Mouse (Mus musculus) MEL (cell line): ENCODE measurements around the gene Selenow. TPM values are rescaled to one million over a fixed set of nuclear protein-coding genes. Genes with fewer than 3 reads are reported as not detected.

ENCODE experiments used
- DNase-seq: peaks from one replicate; pipeline ENCODE4 v3.0.0; 2011; ENCODE audit warnings: low read depth, low spot score
- H3K27ac ChIP-seq: 2 replicates; pipeline ENCODE4 v1.5.1; 2012; ENCODE audit warnings: low read depth, mild to moderate bottlenecking, control low read depth, low read length, moderate library complexity; ENCODE audit not compliant: control insufficient read depth
- H3K27me3 ChIP-seq, 2 experiments: fragments of 150-350 bp in 1 of 2; sonication (generic) in 1 of 2; 2 replicates each; pipeline ENCODE4 v1.6.1; 2012; ENCODE audit warnings: low read length in 2 of 2, mild to moderate bottlenecking in 2 of 2, improper control_type of control experiment in 1 of 2, moderate library complexity in 1 of 2; ENCODE audit not compliant: insufficient read depth in 2 of 2, control insufficient read depth in 1 of 2
- H3K36me3 ChIP-seq, 2 experiments: 2 replicates each; pipeline ENCODE4 v1.6.1; 2012 to 2014; ENCODE audit warnings: low read length in 2 of 2, improper control_type of control experiment in 1 of 2, inconsistent platforms in 1 of 2, mild to moderate bottlenecking in 1 of 2; ENCODE audit not compliant: insufficient read depth in 2 of 2, control insufficient read depth in 1 of 2
- H3K4me1 ChIP-seq, 2 experiments: fragments of 150-350 bp in 1 of 2; sonication (generic) in 1 of 2; 2 replicates each; pipeline ENCODE4 v1.6.1; 2012; ENCODE audit warnings: low read length in 2 of 2, improper control_type of control experiment in 1 of 2, mild to moderate bottlenecking in 1 of 2; ENCODE audit not compliant: insufficient read depth in 2 of 2, control insufficient read depth in 1 of 2
- H3K4me3 ChIP-seq, 2 experiments: fragments of 150-350 bp in 1 of 2; sonication (generic) in 1 of 2; 2 replicates each; pipeline ENCODE4 v1.5.1; 2012; ENCODE audit warnings: low read depth in 2 of 2, low read length in 2 of 2, mild to moderate bottlenecking in 2 of 2, moderate library complexity in 2 of 2, control low read depth in 1 of 2, improper control_type of control experiment in 1 of 2; ENCODE audit not compliant: control insufficient read depth in 1 of 2, insufficient read depth in 1 of 2
- H3K79me2 ChIP-seq: 2 replicates; pipeline ENCODE4 v1.6.1; 2012; ENCODE audit warnings: mild to moderate bottlenecking, low read length, moderate library complexity; ENCODE audit not compliant: control insufficient read depth, poor library complexity, insufficient read depth
- H3K9ac ChIP-seq: 2 replicates; pipeline ENCODE4 v1.6.1; 2012; ENCODE audit warnings: low read depth, mild to moderate bottlenecking, control low read depth, low read length, moderate library complexity; ENCODE audit not compliant: control insufficient read depth, poor library complexity, severe bottlenecking
- H3K9me3 ChIP-seq: fragments of 150-350 bp; sonication (generic); replicated peaks from 2 replicates; pipeline ENCODE4 v1.6.1; 2012; ENCODE audit warnings: mild to moderate bottlenecking, low read length, improper control_type of control experiment, moderate library complexity; ENCODE audit not compliant: insufficient read depth
- BHLHE40 ChIP-seq: IDR thresholded peaks from 2 replicates; pipeline ENCODE4 v1.6.1; 2012; ENCODE audit warnings: low read depth, mild to moderate bottlenecking, inconsistent platforms, low read length, improper control_type of control experiment, borderline replicate concordance
- CHD1 ChIP-seq: IDR thresholded peaks from 2 replicates; pipeline ENCODE4 v1.6.1; 2012; ENCODE audit warnings: low read depth, mild to moderate bottlenecking, inconsistent platforms, low read length, improper control_type of control experiment
- CHD2 ChIP-seq: IDR thresholded peaks from 2 replicates; pipeline ENCODE4 v1.6.1; 2011; ENCODE audit warnings: low read length, improper control_type of control experiment
- E2F4 ChIP-seq: IDR thresholded peaks from 2 replicates; pipeline ENCODE4 v1.6.1; 2011; ENCODE audit warnings: low read depth, low read length, improper control_type of control experiment, borderline replicate concordance
- ELF1 ChIP-seq: IDR thresholded peaks from 2 replicates; pipeline ENCODE4 v1.6.1; 2014; ENCODE audit warnings: low read depth, mild to moderate bottlenecking, inconsistent platforms, low read length, improper control_type of control experiment, moderate library complexity
- EP300 ChIP-seq, 2 experiments: IDR thresholded peaks; 2 replicates each; pipeline ENCODE4 v1.6.1; 2011; ENCODE audit warnings: improper control_type of control experiment in 2 of 2, low read length in 2 of 2, low read depth in 1 of 2, mild to moderate bottlenecking in 1 of 2
- ETS1 ChIP-seq: IDR thresholded peaks from 2 replicates; pipeline ENCODE4 v1.6.1; 2012; ENCODE audit warnings: low read depth, mild to moderate bottlenecking, inconsistent platforms, low read length, improper control_type of control experiment, moderate library complexity
- GATA1 ChIP-seq: IDR thresholded peaks from 2 replicates; pipeline ENCODE4 v1.6.1; 2011; ENCODE audit warnings: low read depth, low read length, improper control_type of control experiment
- HCFC1 ChIP-seq: IDR thresholded peaks from 2 replicates; pipeline ENCODE4 v1.6.1; 2012; ENCODE audit warnings: low read depth, mild to moderate bottlenecking, inconsistent platforms, low read length, improper control_type of control experiment, moderate library complexity
- JUND ChIP-seq: IDR thresholded peaks from 2 replicates; pipeline ENCODE4 v1.6.1; 2011; ENCODE audit warnings: low read depth, mild to moderate bottlenecking, improper control_type of control experiment, low read length
- KAT2A ChIP-seq: conservative IDR thresholded peaks from 2 replicates; pipeline ENCODE4 v1.6.1; 2012; ENCODE audit warnings: low read depth, low read length, improper control_type of control experiment, inconsistent platforms
- MAFK ChIP-seq: IDR thresholded peaks from 2 replicates; pipeline ENCODE4 v1.6.1; 2011; ENCODE audit warnings: low read depth, mild to moderate bottlenecking, low read length, improper control_type of control experiment, borderline replicate concordance
- MAX ChIP-seq: IDR thresholded peaks from 2 replicates; pipeline ENCODE4 v1.6.1; 2011; ENCODE audit warnings: low read length, improper control_type of control experiment
- MAZ ChIP-seq: IDR thresholded peaks from 2 replicates; pipeline ENCODE4 v1.6.1; 2012; ENCODE audit warnings: low read depth, mild to moderate bottlenecking, inconsistent platforms, low read length, improper control_type of control experiment
- MYB ChIP-seq: IDR thresholded peaks from 2 replicates; pipeline ENCODE4 v1.6.1; 2011; ENCODE audit warnings: mild to moderate bottlenecking, low read depth, low read length, improper control_type of control experiment
- RAD21 ChIP-seq: IDR thresholded peaks from 2 replicates; pipeline ENCODE4 v1.6.1; 2011; ENCODE audit warnings: mild to moderate bottlenecking, low read depth, low read length, improper control_type of control experiment
- RCOR1 ChIP-seq: IDR thresholded peaks from 2 replicates; pipeline ENCODE4 v1.6.1; 2012; ENCODE audit warnings: low read depth, mild to moderate bottlenecking, inconsistent platforms, low read length, improper control_type of control experiment
- TBP ChIP-seq: IDR thresholded peaks from 2 replicates; pipeline ENCODE4 v1.8.0; 2011; ENCODE audit warnings: low read depth, low read length, improper control_type of control experiment
- TCF12 ChIP-seq: IDR thresholded peaks from 2 replicates; pipeline ENCODE4 v1.6.1; 2014; ENCODE audit warnings: low read depth, mild to moderate bottlenecking, inconsistent platforms, low read length, improper control_type of control experiment, moderate library complexity
- USF2 ChIP-seq, 2 experiments: IDR thresholded peaks; 2 replicates each; pipeline ENCODE4 v1.6.1; 2011 to 2012; ENCODE audit warnings: improper control_type of control experiment in 2 of 2, low read length in 2 of 2, borderline replicate concordance in 1 of 2, inconsistent platforms in 1 of 2, low read depth in 1 of 2, mild to moderate bottlenecking in 1 of 2; ENCODE audit not compliant: insufficient read depth in 1 of 2
- ZC3H11A ChIP-seq: IDR thresholded peaks from 2 replicates; pipeline ENCODE4 v1.6.1; 2012; ENCODE audit warnings: low read depth, mild to moderate bottlenecking, inconsistent platforms, low read length, improper control_type of control experiment
- ZKSCAN1 ChIP-seq: IDR thresholded peaks from 2 replicates; pipeline ENCODE4 v1.6.1; 2012; ENCODE audit warnings: low read depth, mild to moderate bottlenecking, inconsistent platforms, low read length, improper control_type of control experiment, moderate library complexity
- ZNF384 ChIP-seq: IDR thresholded peaks from 2 replicates; pipeline ENCODE4 v1.6.1; 2012; ENCODE audit warnings: low read depth, mild to moderate bottlenecking, inconsistent platforms, low read length, improper control_type of control experiment
- polyA plus RNA-seq, 2 experiments: library from polyadenylated mRNA; stranded (reverse) in 1 of 2; unstranded in 1 of 2; fragments of >175 nt in 1 of 2; fragments of >200 nt in 1 of 2; gene quantifications; 2 replicates each; pipeline versions ENCODE4 v1.2.1 to v1.2.4; 2012; ENCODE audit warnings: low replicate concordance in 2 of 2, low read depth in 1 of 2; ENCODE audit not compliant: insufficient read length in 2 of 2, insufficient read depth in 1 of 2, missing spikeins in 1 of 2
- total RNA-seq: library from RNA; depleted of rRNA; stranded (reverse); fragments of 300-350 nt; gene quantifications from 2 replicates; pipeline ENCODE4 v1.2.3, GENCODE M21; 2012

Selenow gene
- total and polyA plus RNA-seq, 3 experiments: 13.1 to 71.2 TPM; not detected in 1

DNA sequence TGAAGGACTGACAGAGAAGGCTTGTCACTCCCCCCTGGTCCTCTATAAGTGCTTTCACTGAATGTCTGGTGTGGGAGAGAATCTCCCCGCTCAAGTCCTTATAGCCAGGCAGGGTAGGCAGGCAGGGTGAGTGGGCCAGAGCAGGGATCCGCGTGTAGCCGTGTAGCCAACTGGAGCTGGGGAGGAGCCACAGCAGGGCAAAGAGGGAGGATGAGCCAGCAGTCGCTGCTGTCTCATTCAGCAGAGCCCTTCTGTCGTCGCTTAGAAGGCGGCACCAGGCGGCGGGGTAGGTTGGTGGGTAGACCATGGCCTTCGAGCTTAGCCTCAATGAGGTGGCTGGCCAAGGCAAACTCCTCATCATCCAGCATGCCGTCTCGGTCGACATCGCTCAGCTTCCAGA, 27.8 kb upstream of the Selenow start:
- Histone ChIP-seq H3K27me3 (no peaks in the 10 kb centered on the region), H3K9ac (no peak overlapping the region), H3K4me1 (peaks cover 7 to 59% of the 10 kb centered on the region in 2 experiments), H3K27ac (no peak overlapping the region), H3K4me3 (no peak overlapping the region), H3K9me3 (no peaks in the 10 kb centered on the region), H3K79me2 (peaks cover 9% of the 10 kb centered on the region), H3K36me3 (peaks cover 0 to 54% of the 10 kb centered on the region in 2 experiments; a peak in 2 of 4 replicates)
- no peak for DNase-seq
- TF ChIP-seq GATA1 (no peak), MAX (no peak), BHLHE40 (no peak), CHD1 (no peak), JUND (no peak), E2F4 (no peak), RCOR1 (no peak), MAZ (no peak)

DNA sequence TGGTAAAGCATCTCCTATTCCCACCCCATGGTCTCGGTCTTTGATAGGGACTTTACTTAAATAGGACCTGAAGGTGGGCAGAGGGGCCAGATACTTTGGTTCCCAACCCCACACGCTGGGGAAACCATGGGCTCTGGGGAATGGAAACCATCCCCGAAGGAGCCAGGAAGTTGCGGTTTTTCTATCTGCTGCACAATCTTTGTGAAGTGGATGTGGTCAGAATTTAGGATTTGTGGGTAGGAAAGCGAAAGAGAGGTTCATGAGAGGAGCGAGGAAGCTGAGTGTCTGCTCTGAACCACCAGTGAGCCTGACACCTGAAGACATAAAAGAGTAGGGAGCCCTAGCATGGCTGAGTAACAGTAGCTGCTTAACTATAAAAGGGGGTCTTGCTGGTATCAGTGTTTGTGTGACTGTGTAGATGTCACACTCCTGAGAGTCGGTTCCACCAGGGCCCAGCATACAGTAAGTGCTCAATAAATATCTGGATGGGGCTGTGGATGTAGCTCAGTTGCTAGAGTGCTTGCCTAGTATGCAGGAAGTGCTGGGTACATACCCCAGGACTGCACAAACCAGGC, 27.1 kb upstream of the Selenow start:
- DNase-seq: peak; percentile 54
- peak overlapping the region; percentile 34; the same call in 1 of the 2 replicates for H3K9ac ChIP-seq

DNA sequence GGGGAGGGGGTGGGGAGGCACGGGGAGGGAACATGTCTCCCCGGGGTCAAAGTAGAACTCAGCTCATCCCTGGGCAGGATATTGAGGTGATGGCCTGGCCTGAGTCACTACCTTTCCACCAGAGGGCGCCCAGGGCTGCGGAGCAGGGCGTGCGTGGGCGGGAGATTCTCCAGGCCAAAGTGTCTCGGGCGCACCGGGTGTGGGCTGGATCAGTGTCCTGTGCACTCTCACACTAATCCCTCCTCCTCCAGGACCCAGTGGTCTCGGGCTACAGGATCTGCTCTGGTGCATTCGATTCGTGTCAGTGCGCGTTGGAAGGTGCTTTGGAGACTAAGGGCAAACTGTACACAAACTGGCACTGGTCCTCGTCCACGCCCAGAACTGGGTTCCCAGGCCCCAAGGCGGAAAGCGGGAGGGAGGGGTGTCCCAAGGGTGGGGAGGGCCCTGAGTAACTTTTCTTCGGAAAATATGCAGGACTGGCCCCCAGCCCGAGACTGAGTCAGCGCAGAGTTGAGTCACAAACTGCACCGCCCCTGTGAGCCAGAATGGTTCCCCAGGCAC, 26.3 kb upstream of the Selenow start:
- peaks cover 22% of the 10 kb centered on the region for H3K79me2 ChIP-seq
- DNase-seq: peak; percentile 88
- peak overlapping the region; percentile 23 to 54 for H3K4me3 ChIP-seq
- peak overlapping the region; percentile 68 for H3K9ac ChIP-seq
- no peaks in the 10 kb centered on the region for H3K9me3 ChIP-seq
- H3K27me3 ChIP-seq: no peaks in the 10 kb centered on the region
- H3K4me1 ChIP-seq: peaks cover 7 to 52% of the 10 kb centered on the region in 2 experiments
- peaks cover 0 to 55% of the 10 kb centered on the region in 2 experiments; a peak in 2 of 4 replicates for H3K36me3 ChIP-seq
- peak overlapping the region; percentile 97 for H3K27ac ChIP-seq
- TF ChIP-seq CHD2 (no peak), TBP (no peak), ZC3H11A (no peak), ZKSCAN1 (no peak), TCF12 (0 out of 2 replicates have a peak, but pooled peaks have one; percentile 16), ZNF384 (no peak), JUND (no peak), ETS1 (0 out of 2 replicates have a peak, but pooled peaks have one; percentile 6), MAZ (peak; percentile 42; the same call in 1 of the 2 replicates), EP300 (IDR thresholded peaks at IDR 0.05; ENCODE audit: low read depth in 1 of 2, low read length in 2 of 2) (peak in 1 of 2 experiments; percentile 18; a peak in 1 of 4 replicates), MYB (no peak), CHD1 (no peak), RCOR1 (no peak), USF2 (IDR thresholded peaks at IDR 0.05; ENCODE audit: borderline replicate concordance in 1 of 2, insufficient read depth in 1 of 2, low read depth in 1 of 2, low read length in 2 of 2) (no peak), RAD21 (peak; percentile 47), HCFC1 (0 out of 2 replicates have a peak, but pooled peaks have one; percentile 44)

More for the DNA sequence above, 27.1 kb upstream of the Selenow start:
- Histone ChIP-seq H3K27ac (peak overlapping the region; percentile 16; the same call in 1 of the 2 replicates), H3K4me3 (peak overlapping the region in 1 of 2 experiments; percentile 17; a peak in 1 of 4 replicates), H3K36me3 (peaks cover 0 to 60% of the 10 kb centered on the region in 2 experiments; a peak in 2 of 4 replicates), H3K9me3 (no peaks in the 10 kb centered on the region)
- TF ChIP-seq HCFC1 (no peak), MAZ (0 out of 2 replicates have a peak, but pooled peaks have one; percentile 8), RCOR1 (peak; percentile 99), KAT2A (no peak), ETS1 (peak; percentile 42; the same call in 1 of the 2 replicates), GATA1 (peak; percentile 71), TBP (no peak), ELF1 (no peak), MAFK (peak; percentile 59; the same call in 1 of the 2 replicates), EP300 (IDR thresholded peaks at IDR 0.05; ENCODE audit: low read depth in 1 of 2, low read length in 2 of 2) (peak; percentile 18 to 62; a peak in 2 of 4 replicates)
- TF ChIP-seq, all 39 proteins: peak for 6
- H3K79me2 ChIP-seq: peaks cover 15% of the 10 kb centered on the region
- H3K4me1 ChIP-seq: peaks cover 7 to 57% of the 10 kb centered on the region in 2 experiments
- H3K27me3 ChIP-seq: no peaks in the 10 kb centered on the region
